Mouse (Mus musculus) ES-Bruce4 (cell line): ENCODE data around the gene Icam5. TPM values are rescaled to one million over a fixed set of nuclear protein-coding genes. Genes with fewer than 3 reads are reported as not detected.
A peak's percentile ranks its signal among the peaks of the same experiment; 100 is the strongest.

ENCODE experiments used
- H3K27ac ChIP-seq: 2 replicates; pipeline ENCODE4 v1.5.1; 2012; ENCODE audit warnings: low read length, inconsistent platforms; ENCODE audit not compliant: insufficient read depth
- H3K27me3 ChIP-seq: 2 replicates; pipeline ENCODE4 v1.6.1; 2012; ENCODE audit warnings: mild to moderate bottlenecking, low read length, inconsistent platforms; ENCODE audit not compliant: control insufficient read depth, poor library complexity, insufficient read depth, severe bottlenecking
- H3K36me3 ChIP-seq: 2 replicates; pipeline ENCODE4 v1.6.1; 2012; ENCODE audit warnings: inconsistent platforms, mild to moderate bottlenecking, low read length, moderate library complexity; ENCODE audit not compliant: control insufficient read depth, poor library complexity, insufficient read depth, severe bottlenecking
- H3K4me1 ChIP-seq: one replicate; pipeline ENCODE4 v1.8.1; 2011; ENCODE audit warnings: low read length; ENCODE audit not compliant: control insufficient read depth, insufficient read depth
- H3K4me3 ChIP-seq: 2 replicates; pipeline ENCODE4 v1.5.1; 2011; ENCODE audit warnings: low read depth, mild to moderate bottlenecking, low read length
- H3K9ac ChIP-seq: 2 replicates; pipeline ENCODE4 v1.6.1; 2012; ENCODE audit warnings: low read depth, mild to moderate bottlenecking, inconsistent platforms; ENCODE audit not compliant: poor library complexity, severe bottlenecking
- H3K9me3 ChIP-seq: replicated peaks from 2 replicates; pipeline ENCODE4 v1.6.1; 2012; ENCODE audit warnings: mild to moderate bottlenecking, low read length, inconsistent platforms; ENCODE audit not compliant: control insufficient read depth, poor library complexity, insufficient read depth, severe bottlenecking
- CTCF ChIP-seq: IDR thresholded peaks from one replicate; pipeline ENCODE4 v1.8.1; 2011; ENCODE audit warnings: low read depth, low read length
- EP300 ChIP-seq: IDR thresholded peaks from 2 replicates; pipeline ENCODE4 v1.6.1; 2011; ENCODE audit warnings: low read depth, low read length; ENCODE audit not compliant: insufficient read depth
- POLR2A ChIP-seq: IDR thresholded peaks from one replicate; pipeline ENCODE4 v1.8.1; 2011; ENCODE audit warnings: low read length; ENCODE audit not compliant: insufficient read depth
- polyA plus RNA-seq: library from polyadenylated mRNA; stranded (reverse); fragments of >200 nt; gene quantifications from 2 replicates; pipeline ENCODE4 v1.2.4, GENCODE M21; 2011; ENCODE audit warnings: low read depth; ENCODE audit not compliant: missing spikeins, insufficient read depth, insufficient read length

Gene Icam5
- polyA plus RNA-seq, 1 experiment = 0.94 TPM

GRCm38 (mm10) chr9:21074173-21074572 is 42.3 kb downstream of the Icam5 start:
- Histone ChIP-seq H3K36me3 (peaks cover 37% of the 10 kb centered on the region), H3K27ac (no peak overlapping the region), H3K9ac (peak overlapping the region; percentile 76; the same call in 1 of the 2 replicates), H3K9me3 (no peaks in the 10 kb centered on the region), H3K4me1 (no peaks in the 10 kb centered on the region), H3K4me3 (no peak overlapping the region), H3K27me3 (no peaks in the 10 kb centered on the region)
- no peak for TF ChIP-seq POLR2A
- no peak for TF ChIP-seq CTCF
- no peak for TF ChIP-seq EP300

- peaks cover 50% of the 10 kb centered on the region for H3K36me3 ChIP-seq
Observed at GRCm38 (mm10) chr9:21075625-21076024, 43.8 kb downstream of the Icam5 start.

GRCm38 (mm10) chr9:21081127-21081526 is 49.3 kb downstream of the Icam5 start:
- no peak overlapping the region for H3K27ac ChIP-seq
- H3K4me3 ChIP-seq = no peak overlapping the region
- no peaks in the 10 kb centered on the region for H3K27me3 ChIP-seq
- H3K9me3 ChIP-seq = no peaks in the 10 kb centered on the region
- peaks cover 80% of the 10 kb centered on the region for H3K36me3 ChIP-seq
- H3K9ac ChIP-seq = no peak overlapping the region
- no peaks in the 10 kb centered on the region for H3K4me1 ChIP-seq
- no peak for TF ChIP-seq POLR2A
- TF ChIP-seq EP300 = no peak
- TF ChIP-seq CTCF = no peak

More at GRCm38 (mm10) chr9:21075625-21076024, 43.8 kb downstream of the Icam5 start:
- no peaks in the 10 kb centered on the region for H3K9me3 ChIP-seq
- TF ChIP-seq EP300 = no peak
- no peak for TF ChIP-seq POLR2A
- no peak for TF ChIP-seq CTCF
- no peak overlapping the region for H3K4me3 ChIP-seq
- no peaks in the 10 kb centered on the region for H3K4me1 ChIP-seq
- no peaks in the 10 kb centered on the region for H3K27me3 ChIP-seq
- H3K9ac ChIP-seq = no peak overlapping the region
- no peak overlapping the region for H3K27ac ChIP-seq

- Histone ChIP-seq H3K36me3 (peaks cover 81% of the 10 kb centered on the region), H3K27ac (no peak overlapping the region), H3K9ac (no peak overlapping the region), H3K27me3 (no peaks in the 10 kb centered on the region), H3K9me3 (no peaks in the 10 kb centered on the region), H3K4me3 (no peak overlapping the region), H3K4me1 (no peaks in the 10 kb centered on the region)
- TF ChIP-seq CTCF (no peak), POLR2A (no peak), EP300 (no peak)
Observed at GRCm38 (mm10) chr9:21083324-21083723, 51.5 kb downstream of the Icam5 start.

Other genes with a start within 250 kb of the Icam5 start
- gene Col5a3, start 217.0 kb upstream of the Icam5 start, polyA plus RNA-seq = 1.3 and 1.6 TPM in 2 replicates
- not detected in 2 replicates for gene Rdh8, start 213.6 kb upstream of the Icam5 start, polyA plus RNA-seq
- gene A230050P20Rik, start 163.4 kb upstream of the Icam5 start, polyA plus RNA-seq = 20.5 and 23.9 TPM in 2 replicates
- 1.3 and 2.0 TPM in 2 replicates for gene Angptl6, start 152.3 kb upstream of the Icam5 start, polyA plus RNA-seq
- gene Ppan, start 143.9 kb upstream of the Icam5 start, polyA plus RNA-seq = 76.9 and 81.2 TPM in 2 replicates
- 206 and 216 TPM in 2 replicates for gene Eif3g, start 133.4 kb upstream of the Icam5 start, polyA plus RNA-seq
- 115 and 120 TPM in 2 replicates for gene Dnmt1, start 72.2 kb upstream of the Icam5 start, polyA plus RNA-seq
- gene S1pr2, start 55.3 kb upstream of the Icam5 start, polyA plus RNA-seq = 14.1 and 19.9 TPM in 2 replicates
- gene Mrpl4, start 29.3 kb upstream of the Icam5 start, polyA plus RNA-seq = 45.1 and 50.9 TPM in 2 replicates
- 24.9 and 25.7 TPM in 2 replicates for gene Icam1, start 16.1 kb upstream of the Icam5 start, polyA plus RNA-seq
- 1.3 TPM in 1 of 2 replicates, not detected in the other for gene Icam4, start 2.7 kb upstream of the Icam5 start, polyA plus RNA-seq
- 2.5 TPM in 1 of 2 replicates, not detected in the other for gene Zglp1, start 35.0 kb downstream of the Icam5 start, polyA plus RNA-seq
- 1.0 and 1.4 TPM in 2 replicates for gene Gm49373, start 41.0 kb downstream of the Icam5 start, polyA plus RNA-seq
- 25.9 and 38.8 TPM in 2 replicates for gene Fdx1l, start 41.5 kb downstream of the Icam5 start, polyA plus RNA-seq
- gene Gm38431, start 59.9 kb downstream of the Icam5 start, polyA plus RNA-seq = 4.7 and 6.3 TPM in 2 replicates
- gene Raver1, start 59.9 kb downstream of the Icam5 start, polyA plus RNA-seq = 60.7 and 61.9 TPM in 2 replicates
- 15.5 and 17.8 TPM in 2 replicates for gene Tyk2, start 99.2 kb downstream of the Icam5 start, polyA plus RNA-seq
- 164 and 171 TPM in 2 replicates for gene Cdc37, start 117.9 kb downstream of the Icam5 start, polyA plus RNA-seq
- gene Pde4a, start 133.6 kb downstream of the Icam5 start, polyA plus RNA-seq = 9.5 and 10.4 TPM in 2 replicates
- 19.5 and 19.6 TPM in 2 replicates for gene Keap1, start 207.3 kb downstream of the Icam5 start, polyA plus RNA-seq
- gene S1pr5, start 216.4 kb downstream of the Icam5 start, polyA plus RNA-seq = 0.40 and 0.44 TPM in 2 replicates
- 18.8 and 22.3 TPM in 2 replicates for gene Atg4d, start 233.2 kb downstream of the Icam5 start, polyA plus RNA-seq